Mouse (Mus musculus): ENCODE data around the gene Map7. TPM values are rescaled to one million over a fixed set of nuclear protein-coding genes. Genes with fewer than 3 reads are reported as not detected.

Map7 gene
- polyA plus RNA-seq, 1 experiment = 108 TPM

GRCm38 (mm10) chr10:20167467-20167866, 19.2 kb downstream of the Map7 start:
- H3K27me3 ChIP-seq (ENCODE audit: control insufficient read depth, insufficient read depth, low read length, poor library complexity, severe bottlenecking) = no peaks in the 10 kb centered on the region
- no peak overlapping the region for H3K27ac ChIP-seq (ENCODE audit: insufficient read depth, low read length)
- H3K4me3 ChIP-seq (ENCODE audit: low read depth, low read length) = no peak overlapping the region
- no peaks in the 10 kb centered on the region; the same call in 1 of the 2 replicates for H3K36me3 ChIP-seq (ENCODE audit: control insufficient read depth, insufficient read depth, low read length, poor library complexity, severe bottlenecking)
- H3K9ac ChIP-seq (ENCODE audit: low read depth, poor library complexity, severe bottlenecking) = no peak overlapping the region
- peaks cover 4% of the 10 kb centered on the region for H3K4me1 ChIP-seq (ENCODE audit: control insufficient read depth, insufficient read depth, low read length)
- TF ChIP-seq POLR2A (IDR thresholded peaks at IDR 0.05; ENCODE audit: insufficient read depth, low read length) (no peak), CTCF (IDR thresholded peaks at IDR 0.05; ENCODE audit: low read depth, low read length) (no peak), EP300 (IDR thresholded peaks at IDR 0.05; ENCODE audit: insufficient read depth, low read depth, low read length) (no peak)
- 0 out of 2 replicates have a peak, but pooled peaks cover 4% of the 10 kb centered on the region for H3K9me3 ChIP-seq (replicated peaks; ENCODE audit: control insufficient read depth, insufficient read depth, low read length, poor library complexity, severe bottlenecking)

DNA sequence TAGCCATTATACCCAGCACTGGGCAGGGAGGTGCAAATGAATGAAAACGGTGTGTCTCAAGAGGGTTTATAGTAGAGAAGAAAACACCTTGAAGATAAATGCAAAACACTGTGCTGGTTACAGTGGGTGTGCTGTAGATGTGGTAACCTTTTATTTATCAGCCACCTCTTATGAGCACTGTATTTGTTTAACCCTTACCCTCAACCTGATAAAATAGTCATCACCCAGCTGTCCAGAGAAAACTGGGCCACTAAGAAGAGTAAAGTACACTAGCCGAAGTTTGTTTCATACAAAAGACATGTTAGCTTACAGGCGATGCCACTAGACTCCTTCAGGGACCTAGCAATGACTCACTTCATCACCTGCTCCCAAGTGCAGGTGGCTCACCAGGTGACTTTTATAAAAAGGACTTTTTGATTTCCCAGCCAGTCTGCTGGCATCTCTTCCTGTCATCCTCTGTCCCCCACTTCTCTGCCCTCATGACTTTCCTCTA, 21.0 kb downstream of the Map7 start:
- no peak overlapping the region for H3K27ac ChIP-seq (ENCODE audit: insufficient read depth, low read length)
- H3K4me3 ChIP-seq (ENCODE audit: low read depth, low read length) = no peak overlapping the region
- no peaks in the 10 kb centered on the region for H3K27me3 ChIP-seq (ENCODE audit: control insufficient read depth, insufficient read depth, low read length, poor library complexity, severe bottlenecking)
- H3K9ac ChIP-seq (ENCODE audit: low read depth, poor library complexity, severe bottlenecking) = 0 out of 2 replicates have a peak overlapping the region, but pooled peaks have one; percentile 13
- peaks cover 5% of the 10 kb centered on the region for H3K4me1 ChIP-seq (ENCODE audit: control insufficient read depth, insufficient read depth, low read length)
- 0 out of 2 replicates have a peak, but pooled peaks cover 4% of the 10 kb centered on the region for H3K9me3 ChIP-seq (replicated peaks; ENCODE audit: control insufficient read depth, insufficient read depth, low read length, poor library complexity, severe bottlenecking)
- TF ChIP-seq EP300 (IDR thresholded peaks at IDR 0.05; ENCODE audit: insufficient read depth, low read depth, low read length) (no peak), POLR2A (IDR thresholded peaks at IDR 0.05; ENCODE audit: insufficient read depth, low read length) (no peak), CTCF (IDR thresholded peaks at IDR 0.05; ENCODE audit: low read depth, low read length) (no peak)
- H3K36me3 ChIP-seq (ENCODE audit: control insufficient read depth, insufficient read depth, low read length, poor library complexity, severe bottlenecking) = no peaks in the 10 kb centered on the region; the same call in 1 of the 2 replicates

DNA sequence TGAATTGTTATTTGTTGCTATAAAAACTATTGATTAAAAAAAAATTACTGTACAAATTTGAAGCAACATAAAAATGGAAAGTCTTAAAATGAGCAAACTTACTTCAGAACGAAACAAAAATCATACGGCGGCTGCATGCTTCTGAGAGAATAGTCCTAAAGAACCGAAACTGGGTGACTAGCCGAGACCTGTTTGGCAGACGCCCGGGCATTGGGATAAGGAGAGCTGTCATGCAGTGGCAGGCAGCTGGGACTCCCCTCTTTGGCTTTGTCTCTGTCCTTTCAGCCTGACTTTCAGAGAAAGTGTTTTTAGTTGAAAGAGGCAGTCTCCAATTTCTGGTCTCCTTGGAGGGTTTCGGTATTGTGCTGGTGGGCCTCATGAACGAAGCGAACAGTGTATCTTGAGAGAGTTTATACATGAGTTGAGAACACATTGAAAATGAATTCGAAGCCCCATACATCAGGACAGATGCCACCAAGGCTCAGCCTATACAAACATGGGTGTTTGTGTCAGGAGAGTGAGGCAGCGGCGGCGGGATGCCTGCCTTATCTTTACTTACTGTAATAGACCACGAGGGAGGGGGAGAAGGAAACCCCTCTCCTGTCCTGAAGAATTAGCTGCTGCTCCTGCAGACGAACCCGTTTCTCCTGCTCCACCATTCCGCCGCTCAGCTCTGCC, 21.8 kb downstream of the Map7 start:
- 0 out of 2 replicates have a peak overlapping the region, but pooled peaks have one; percentile 13 for H3K9ac ChIP-seq (ENCODE audit: low read depth, poor library complexity, severe bottlenecking)
- no peak overlapping the region; the same call in 1 of the 2 replicates for H3K27ac ChIP-seq (ENCODE audit: insufficient read depth, low read length)
- no peaks in the 10 kb centered on the region for H3K9me3 ChIP-seq (replicated peaks; ENCODE audit: control insufficient read depth, insufficient read depth, low read length, poor library complexity, severe bottlenecking)
- no peak for TF ChIP-seq POLR2A (IDR thresholded peaks at IDR 0.05; ENCODE audit: insufficient read depth, low read length)
- no peak for TF ChIP-seq CTCF (IDR thresholded peaks at IDR 0.05; ENCODE audit: low read depth, low read length)
- no peak for TF ChIP-seq EP300 (IDR thresholded peaks at IDR 0.05; ENCODE audit: insufficient read depth, low read depth, low read length)
- no peaks in the 10 kb centered on the region for H3K36me3 ChIP-seq (ENCODE audit: control insufficient read depth, insufficient read depth, low read length, poor library complexity, severe bottlenecking)
- H3K27me3 ChIP-seq (ENCODE audit: control insufficient read depth, insufficient read depth, low read length, poor library complexity, severe bottlenecking) = no peaks in the 10 kb centered on the region
- peaks cover 5% of the 10 kb centered on the region for H3K4me1 ChIP-seq (ENCODE audit: control insufficient read depth, insufficient read depth, low read length)
- no peak overlapping the region for H3K4me3 ChIP-seq (ENCODE audit: low read depth, low read length)

DNA sequence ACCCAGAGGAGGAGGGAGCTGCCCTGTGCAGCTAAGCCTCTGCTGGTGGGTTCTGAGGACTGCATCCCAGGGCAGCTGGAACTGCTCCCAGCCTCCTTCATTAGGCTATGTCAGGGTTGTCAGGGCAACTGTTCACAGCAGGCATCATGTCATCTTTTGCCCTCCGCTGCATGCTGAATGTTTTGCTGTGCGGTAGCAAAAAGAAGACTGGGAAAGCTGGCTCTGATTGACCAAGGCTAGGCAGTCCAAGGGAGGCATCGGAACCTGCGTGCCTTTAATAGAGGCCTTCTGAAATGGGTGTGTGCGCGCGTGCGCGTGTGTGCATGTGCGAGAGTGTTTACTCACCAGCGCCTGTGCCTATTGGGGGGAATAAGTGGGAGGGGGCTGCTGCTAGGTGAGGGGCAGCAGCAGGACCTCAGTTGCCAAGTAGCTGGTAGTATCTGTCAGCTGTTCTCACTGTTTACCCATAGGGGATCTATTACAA, 22.4 kb downstream of the Map7 start:
- no peak overlapping the region for H3K9ac ChIP-seq (ENCODE audit: low read depth, poor library complexity, severe bottlenecking)

DNA sequence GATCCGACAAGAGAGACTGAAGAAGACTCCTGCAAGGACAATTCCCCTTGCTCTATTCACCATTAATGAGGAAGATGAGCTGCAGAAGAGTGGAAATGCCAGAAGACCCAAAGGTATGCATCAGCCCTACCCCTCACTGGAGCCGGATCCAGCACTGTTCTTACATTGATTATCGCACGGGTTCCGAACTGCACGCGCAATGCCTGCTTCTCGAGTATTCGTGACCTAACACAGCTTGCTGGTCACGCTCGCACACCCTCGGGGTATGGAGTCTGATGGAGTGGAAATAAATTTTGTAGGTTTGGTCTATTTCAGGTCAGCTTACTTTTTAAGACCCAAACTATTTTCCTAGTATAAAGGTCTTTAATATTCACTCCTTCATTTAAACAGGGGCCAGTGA, 22.9 kb downstream of the Map7 start:
- Histone ChIP-seq H3K4me3 (ENCODE audit: low read depth, low read length) (no peak overlapping the region), H3K27me3 (ENCODE audit: control insufficient read depth, insufficient read depth, low read length, poor library complexity, severe bottlenecking) (no peaks in the 10 kb centered on the region), H3K27ac (ENCODE audit: insufficient read depth, low read length) (no peak overlapping the region), H3K4me1 (ENCODE audit: control insufficient read depth, insufficient read depth, low read length) (peaks cover 9% of the 10 kb centered on the region), H3K9ac (ENCODE audit: low read depth, poor library complexity, severe bottlenecking) (no peak overlapping the region), H3K9me3 (replicated peaks; ENCODE audit: control insufficient read depth, insufficient read depth, low read length, poor library complexity, severe bottlenecking) (no peaks in the 10 kb centered on the region), H3K36me3 (ENCODE audit: control insufficient read depth, insufficient read depth, low read length, poor library complexity, severe bottlenecking) (no peaks in the 10 kb centered on the region)
- TF ChIP-seq EP300 (IDR thresholded peaks at IDR 0.05; ENCODE audit: insufficient read depth, low read depth, low read length) = no peak

More for the DNA sequence above, 22.4 kb downstream of the Map7 start:
- Histone ChIP-seq H3K27me3 (ENCODE audit: control insufficient read depth, insufficient read depth, low read length, poor library complexity, severe bottlenecking) (no peaks in the 10 kb centered on the region), H3K27ac (ENCODE audit: insufficient read depth, low read length) (no peak overlapping the region), H3K9me3 (replicated peaks; ENCODE audit: control insufficient read depth, insufficient read depth, low read length, poor library complexity, severe bottlenecking) (no peaks in the 10 kb centered on the region), H3K4me1 (ENCODE audit: control insufficient read depth, insufficient read depth, low read length) (peaks cover 7% of the 10 kb centered on the region), H3K4me3 (ENCODE audit: low read depth, low read length) (no peak overlapping the region), H3K36me3 (ENCODE audit: control insufficient read depth, insufficient read depth, low read length, poor library complexity, severe bottlenecking) (no peaks in the 10 kb centered on the region)
- TF ChIP-seq CTCF (IDR thresholded peaks at IDR 0.05; ENCODE audit: low read depth, low read length) (peak; percentile 71), POLR2A (IDR thresholded peaks at IDR 0.05; ENCODE audit: insufficient read depth, low read length) (no peak), EP300 (IDR thresholded peaks at IDR 0.05; ENCODE audit: insufficient read depth, low read depth, low read length) (no peak)

- H3K4me1 ChIP-seq (ENCODE audit: control insufficient read depth, insufficient read depth, low read length) = peaks cover 12% of the 10 kb centered on the region
- H3K9ac ChIP-seq (ENCODE audit: low read depth, poor library complexity, severe bottlenecking) = no peak overlapping the region
- H3K27me3 ChIP-seq (ENCODE audit: control insufficient read depth, insufficient read depth, low read length, poor library complexity, severe bottlenecking) = no peaks in the 10 kb centered on the region
- no peaks in the 10 kb centered on the region for H3K36me3 ChIP-seq (ENCODE audit: control insufficient read depth, insufficient read depth, low read length, poor library complexity, severe bottlenecking)
- no peak overlapping the region for H3K4me3 ChIP-seq (ENCODE audit: low read depth, low read length)
- H3K9me3 ChIP-seq (replicated peaks; ENCODE audit: control insufficient read depth, insufficient read depth, low read length, poor library complexity, severe bottlenecking) = no peaks in the 10 kb centered on the region
- H3K27ac ChIP-seq (ENCODE audit: insufficient read depth, low read length) = no peak overlapping the region
- no peak for TF ChIP-seq EP300 (IDR thresholded peaks at IDR 0.05; ENCODE audit: insufficient read depth, low read depth, low read length)
- TF ChIP-seq POLR2A (IDR thresholded peaks at IDR 0.05; ENCODE audit: insufficient read depth, low read length) = no peak
- no peak for TF ChIP-seq CTCF (IDR thresholded peaks at IDR 0.05; ENCODE audit: low read depth, low read length)
Observed at GRCm38 (mm10) chr10:20171756-20172155, 23.5 kb downstream of the Map7 start.
